Mouse (Mus musculus): ENCODE results near the gene Hcst. TPM values are rescaled to one million over a fixed set of nuclear protein-coding genes. Genes with fewer than 3 reads are reported as not detected.
A peak's percentile ranks its signal among the peaks of the same experiment; 100 is the strongest.

Gene Hcst
- total RNA-seq, 2 experiments from 2014 or later: 1.8 to 2.0 TPM

DNA sequence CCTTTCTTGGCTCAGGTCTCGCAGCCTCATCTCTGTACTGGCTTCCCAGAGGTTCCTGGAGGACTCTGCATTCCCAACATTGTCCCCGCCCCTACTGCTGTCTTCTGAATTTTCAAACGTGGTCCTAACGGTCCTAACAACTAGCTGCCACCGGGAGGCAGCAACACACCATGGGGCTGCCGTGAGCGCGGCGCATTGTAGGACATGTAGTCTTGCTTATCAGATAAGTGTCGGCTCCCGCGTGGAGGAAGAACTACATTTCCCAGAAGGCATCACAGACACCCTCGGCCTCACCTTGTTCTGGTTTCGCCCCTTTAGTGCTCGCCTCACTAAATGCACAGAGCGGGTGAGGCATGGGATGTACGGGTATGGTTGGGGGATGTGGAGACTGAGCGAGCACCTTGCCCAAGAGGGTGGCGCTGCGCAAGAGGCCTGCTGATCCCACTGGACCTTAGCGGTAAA lies 46.1 kb downstream of the Hcst start:
- DNase-seq: peak; percentile 92

Other genes with a start within 250 kb of the Hcst start
- gene Cox7a1, start 235.7 kb downstream of the Hcst start, total RNA-seq (2021): 100 to 1,000 TPM; 329 to 440 TPM
- gene Capns1, start 221.0 kb downstream of the Hcst start, total RNA-seq (2021): 100 to 1,000 TPM; 587 to 633 TPM
- 10 to 100 TPM; 69.4 to 76.1 TPM for gene Polr2i, start 187.9 kb downstream of the Hcst start, total RNA-seq (2021)
- 10 to 100 TPM; 98.7 to 99.8 TPM for gene Tbcb, start 187.6 kb downstream of the Hcst start, total RNA-seq (2021)
- not detected for gene Ovol3, start 184.1 kb downstream of the Hcst start, total RNA-seq (2021)
- under 1 TPM; 0.46 to 0.56 TPM for gene Thap8, start 139.8 kb downstream of the Hcst start, total RNA-seq (2021)
- 1 to 10 TPM; 4.6 to 5.7 TPM for gene Wdr62, start 139.4 kb downstream of the Hcst start, total RNA-seq (2021)
- gene Clip3, start 128.1 kb downstream of the Hcst start, total RNA-seq (2021): 10 to 100 TPM; 16.6 to 18.3 TPM
- gene Alkbh6, start 111.1 kb downstream of the Hcst start, total RNA-seq (2021): 10 to 100 TPM; 56.9 to 81.3 TPM
- 10 to 100 TPM; 21.8 to 49.1 TPM for gene Syne4, start 105.0 kb downstream of the Hcst start, total RNA-seq (2021)
- gene E130208F15Rik, start 98.1 kb downstream of the Hcst start, total RNA-seq (2021): 1 to 10 TPM in 1 of 2 experiments, under 1 TPM in 1; 0.93 to 1.3 TPM
- gene Sdhaf1, start 96.0 kb downstream of the Hcst start, total RNA-seq (2021): 10 to 100 TPM; 13.2 to 16.0 TPM
- gene Lrfn3, start 57.1 kb downstream of the Hcst start, total RNA-seq (2021): 10 to 100 TPM in 1 of 2 experiments, 1 to 10 TPM in 1; 7.4 to 14.7 TPM
- 10 to 100 TPM; 22.5 to 35.7 TPM for gene Tyrobp, start 6.1 kb downstream of the Hcst start, total RNA-seq (2021)
- gene Nfkbid, start 1.9 kb upstream of the Hcst start, total RNA-seq (2021): 1 to 10 TPM in 1 of 2 experiments, under 1 TPM in 1; 0.89 to 1.0 TPM
- gene Aplp1, start 25.7 kb upstream of the Hcst start, total RNA-seq (2021): 10 to 100 TPM; 23.5 to 28.6 TPM
- gene Kirrel2, start 37.8 kb upstream of the Hcst start, total RNA-seq (2021): not detected
- not detected for gene Nphs1, start 38.5 kb upstream of the Hcst start, total RNA-seq (2021)
- gene Prodh2, start 73.8 kb upstream of the Hcst start, total RNA-seq (2021): under 1 TPM in 1 of 2 experiments, not detected in 1; 0.53 TPM
- 1 to 10 TPM; 2.5 to 2.9 TPM for gene Arhgap33, start 115.2 kb upstream of the Hcst start, total RNA-seq (2021)
- gene Hspb6, start 132.3 kb upstream of the Hcst start, total RNA-seq (2021): 10 to 100 TPM; 27.1 to 28.3 TPM
- 1 to 10 TPM; 7.8 to 8.5 TPM for gene Proser3, start 132.4 kb upstream of the Hcst start, total RNA-seq (2021)
- gene Lin37, start 140.0 kb upstream of the Hcst start, total RNA-seq (2021): 10 to 100 TPM; 46.2 to 55.4 TPM
- 10 to 100 TPM; 68.8 to 70.8 TPM for gene U2af1l4, start 143.4 kb upstream of the Hcst start, total RNA-seq (2021)
- 1 to 10 TPM; 3.5 to 6.7 TPM for gene Gm49396, start 143.5 kb upstream of the Hcst start, total RNA-seq (2021)
- 100 to 1,000 TPM; 141 to 163 TPM for gene Psenen, start 143.8 kb upstream of the Hcst start, total RNA-seq (2021)
- gene Igflr1, start 145.6 kb upstream of the Hcst start, total RNA-seq (2021): 1 to 10 TPM; 2.0 to 3.2 TPM
- gene Kmt2b, start 168.9 kb upstream of the Hcst start, total RNA-seq (2021): 10 to 100 TPM; 38.5 to 44.5 TPM
- under 1 TPM in 1 of 2 experiments, not detected in 1; 0.72 TPM for gene Zbtb32, start 179.1 kb upstream of the Hcst start, total RNA-seq (2021)
- gene Upk1a, start 193.0 kb upstream of the Hcst start, total RNA-seq (2021): under 1 TPM in 1 of 2 experiments, not detected in 1; 0.43 TPM
- gene Cox6b1, start 206.3 kb upstream of the Hcst start, total RNA-seq (2021): 1,000 to 10,000 TPM; 1,179 to 1,185 TPM
- gene Etv2, start 216.0 kb upstream of the Hcst start, total RNA-seq (2021): not detected
- 10 to 100 TPM; 83.0 to 88.1 TPM for gene Rbm42, start 230.5 kb upstream of the Hcst start, total RNA-seq (2021)
- gene Haus5, start 245.1 kb upstream of the Hcst start, total RNA-seq (2021): 10 to 100 TPM; 10.1 to 10.5 TPM